Mouse (Mus musculus): ENCODE measurements around the gene Lipc. TPM values are rescaled to one million over a fixed set of nuclear protein-coding genes. Genes with fewer than 3 reads are reported as not detected.

Lipc gene
- polyA plus RNA-seq, 1 experiment from 2014 or later = not detected

DNA sequence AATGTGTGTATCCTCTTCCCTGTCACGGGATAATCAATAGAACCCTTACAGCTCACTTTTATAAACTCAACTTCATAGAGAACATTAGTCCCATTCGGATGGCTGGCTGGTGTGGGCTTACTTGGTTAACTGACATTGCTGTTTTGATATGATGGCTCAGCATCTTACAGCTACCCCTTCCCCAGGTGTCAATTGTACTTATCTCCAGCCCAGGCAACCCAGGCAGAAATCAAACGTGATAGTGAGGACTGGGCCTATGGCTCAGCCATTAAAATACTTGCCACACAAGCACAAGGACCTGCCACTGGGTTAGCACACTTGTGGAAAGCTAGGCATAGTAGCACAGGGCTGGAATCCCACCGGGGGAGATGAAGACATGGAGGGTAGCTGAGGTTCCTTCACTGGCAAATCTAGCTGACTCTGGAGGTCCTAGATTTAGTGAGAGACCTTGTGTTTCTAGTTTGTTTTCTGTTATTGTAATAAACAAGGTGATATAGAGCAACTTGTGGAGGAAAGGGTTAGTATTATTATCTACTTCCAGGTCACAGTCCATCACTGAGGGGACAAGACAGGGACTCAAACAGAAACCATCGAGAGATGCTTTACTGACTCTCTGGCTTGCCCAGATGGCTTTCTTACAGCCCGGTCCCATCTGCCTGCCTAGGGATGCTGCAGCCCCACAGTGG, 121.0 kb downstream of the Lipc start:
- no peaks in the 10 kb centered on the region for H3K4me1 ChIP-seq (replicated peaks)
- WGBS = 82% methylated on average over 6 of the region's 6 CpGs
- no peak overlapping the region for H3K4me2 ChIP-seq (replicated peaks)
- no peaks in the 10 kb centered on the region for H3K36me3 ChIP-seq
- no peak overlapping the region for H3K9ac ChIP-seq (replicated peaks)
- no peak overlapping the region for H3K4me3 ChIP-seq (replicated peaks)
- H3K27me3 ChIP-seq = no peaks in the 10 kb centered on the region
- H3K9me3 ChIP-seq = no peaks in the 10 kb centered on the region
- H3K27ac ChIP-seq = no peak overlapping the region
- ATAC-seq = no peak

DNA sequence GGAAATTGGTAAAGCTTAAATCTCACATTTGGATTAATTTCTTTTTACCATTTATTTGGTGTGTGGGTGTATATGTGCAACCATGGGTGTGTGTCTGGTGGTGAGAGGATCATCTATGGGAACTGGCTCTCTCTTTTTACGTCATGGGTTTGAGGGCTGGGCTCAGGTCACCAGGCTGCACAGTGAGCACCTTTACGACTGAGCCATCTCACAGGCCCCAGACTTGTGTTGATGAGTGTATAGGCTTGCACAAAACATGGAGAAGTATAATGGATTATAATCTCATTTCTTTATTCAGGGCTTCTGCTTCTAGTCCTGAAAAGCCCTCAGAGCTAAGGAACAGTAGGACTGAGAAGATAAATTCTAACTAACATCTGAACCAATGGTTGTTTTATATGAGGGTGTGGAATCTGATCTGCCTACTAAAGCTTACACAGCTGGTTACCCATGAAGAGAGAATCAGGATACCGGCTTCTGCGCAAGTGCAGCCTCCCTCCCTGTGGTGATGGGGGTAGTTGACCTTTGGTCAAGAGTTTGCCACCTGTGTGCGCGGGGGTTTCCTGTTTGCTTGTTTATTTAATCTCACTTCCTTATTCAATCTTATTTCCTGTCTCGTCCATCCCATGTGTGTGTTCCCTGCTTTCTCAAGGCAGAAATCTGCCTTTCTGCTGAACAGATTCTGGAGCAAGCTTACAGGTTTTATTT, 122.1 kb downstream of the Lipc start:
- Histone ChIP-seq H3K4me2 (replicated peaks) (no peak overlapping the region), H3K36me3 (no peaks in the 10 kb centered on the region), H3K27me3 (no peaks in the 10 kb centered on the region), H3K4me1 (replicated peaks) (no peaks in the 10 kb centered on the region), H3K4me3 (replicated peaks) (no peak overlapping the region), H3K9ac (replicated peaks) (no peak overlapping the region), H3K27ac (no peak overlapping the region), H3K9me3 (no peaks in the 10 kb centered on the region)
- ATAC-seq = no peak
- 83% methylated on average over 7 of the region's 7 CpGs for WGBS

DNA sequence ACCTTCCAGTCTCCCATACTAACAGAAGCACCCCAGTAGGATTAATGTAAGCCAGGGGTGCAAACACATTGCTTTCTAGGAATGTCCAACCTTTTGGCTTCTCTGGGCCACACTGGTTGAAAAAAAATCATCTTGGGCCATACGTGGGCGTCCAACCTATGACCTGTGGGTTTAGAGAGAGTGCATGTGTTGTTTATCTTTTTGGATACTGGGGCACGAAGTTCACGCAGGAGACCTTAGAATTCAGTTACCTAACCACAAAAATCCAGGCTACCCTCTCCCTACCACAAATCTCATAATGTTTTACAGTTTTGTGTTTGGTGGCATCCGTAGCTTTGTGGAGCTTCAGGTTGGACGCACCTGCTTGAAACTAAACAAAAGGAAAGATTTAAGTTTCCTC, 124.1 kb downstream of the Lipc start:
- Histone ChIP-seq H3K27ac (no peak overlapping the region), H3K4me2 (replicated peaks) (no peak overlapping the region), H3K36me3 (no peaks in the 10 kb centered on the region), H3K9ac (replicated peaks) (no peak overlapping the region), H3K4me1 (replicated peaks) (no peaks in the 10 kb centered on the region), H3K27me3 (no peaks in the 10 kb centered on the region), H3K9me3 (no peaks in the 10 kb centered on the region), H3K4me3 (replicated peaks) (no peak overlapping the region)
- ATAC-seq = no peak
- 93% methylated on average over 6 of the region's 6 CpGs for WGBS

DNA sequence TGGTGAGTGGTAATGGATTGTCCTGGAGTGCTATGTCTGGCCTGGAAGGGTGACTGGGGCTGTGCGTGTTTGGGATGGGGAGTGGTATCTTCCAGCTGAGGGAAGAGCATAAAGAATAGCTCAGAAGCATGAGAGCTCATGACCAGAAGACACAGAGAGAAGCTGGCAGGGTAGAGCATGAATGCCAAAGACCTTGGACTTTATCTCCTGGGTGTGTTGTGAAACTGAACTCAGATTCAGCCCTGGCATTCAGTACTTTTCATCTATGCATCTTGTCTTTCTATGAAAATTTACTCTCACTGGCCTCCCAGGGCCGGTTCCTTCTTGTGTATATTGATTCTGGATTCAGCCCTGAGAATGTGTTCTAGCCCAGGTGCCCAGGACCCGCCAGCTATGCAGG, 127.9 kb downstream of the Lipc start:
- Histone ChIP-seq H3K4me1 (replicated peaks) (no peaks in the 10 kb centered on the region), H3K36me3 (no peaks in the 10 kb centered on the region), H3K9ac (replicated peaks) (no peak overlapping the region), H3K4me2 (replicated peaks) (no peak overlapping the region), H3K9me3 (no peaks in the 10 kb centered on the region), H3K27ac (no peak overlapping the region), H3K27me3 (no peaks in the 10 kb centered on the region), H3K4me3 (replicated peaks) (no peak overlapping the region)
- WGBS = 82% methylated on average over 3 of the region's 3 CpGs
- ATAC-seq = no peak

DNA sequence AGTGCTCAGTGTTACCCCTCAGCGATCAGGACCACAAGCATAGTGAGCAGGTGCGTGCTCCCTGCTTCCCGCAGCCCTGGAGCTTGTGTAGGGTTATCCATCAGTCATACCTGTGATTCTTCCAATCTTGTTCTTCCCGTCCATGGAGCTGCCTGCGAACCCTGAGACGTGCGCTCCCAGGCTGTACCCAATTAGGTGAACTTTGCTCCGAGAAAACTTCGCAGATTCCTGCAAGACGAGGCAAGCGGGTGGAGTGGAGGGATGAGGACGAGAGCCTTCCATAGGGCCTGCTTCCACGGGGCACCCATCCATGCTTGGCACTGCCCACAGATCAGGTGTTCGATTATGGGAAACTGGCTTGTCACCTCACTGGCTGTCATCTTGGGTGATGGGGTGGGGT, 133.3 kb downstream of the Lipc start:
- Histone ChIP-seq H3K36me3 (no peaks in the 10 kb centered on the region), H3K27me3 (no peaks in the 10 kb centered on the region), H3K4me3 (replicated peaks) (no peak overlapping the region), H3K9me3 (no peaks in the 10 kb centered on the region), H3K4me2 (replicated peaks) (no peak overlapping the region), H3K4me1 (replicated peaks) (peaks cover 15% of the 10 kb centered on the region; the same call in 1 of the 2 replicates), H3K27ac (no peak overlapping the region), H3K9ac (replicated peaks) (no peak overlapping the region)
- 87% methylated on average over 14 of the region's 14 CpGs for WGBS
- no peak for ATAC-seq

DNA sequence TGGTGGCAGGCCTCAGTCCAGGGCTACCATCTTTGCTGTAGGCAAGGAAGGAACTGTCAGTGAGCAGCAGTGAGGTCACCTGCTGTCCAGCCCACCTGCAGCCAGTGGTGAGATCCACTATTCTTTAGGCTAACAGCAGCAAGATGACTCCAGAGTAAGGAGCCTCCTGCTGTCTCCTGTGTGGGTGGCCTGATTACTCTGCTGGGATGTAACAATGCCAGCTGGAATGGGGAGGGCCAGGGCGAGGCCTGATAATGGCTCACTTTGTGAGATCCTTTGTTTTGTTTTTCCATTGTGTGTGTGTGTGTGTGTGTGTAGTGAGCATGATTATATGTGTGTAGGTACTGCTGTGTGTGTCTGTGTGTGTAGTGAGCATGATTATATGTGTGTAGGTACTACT, 134.6 kb downstream of the Lipc start:
- no peak overlapping the region for H3K4me3 ChIP-seq (replicated peaks)
- no peak overlapping the region for H3K4me2 ChIP-seq (replicated peaks)
- WGBS = 24% methylated on average over 1 of the region's 1 CpGs
- no peaks in the 10 kb centered on the region for H3K36me3 ChIP-seq
- no peaks in the 10 kb centered on the region for H3K9me3 ChIP-seq
- H3K9ac ChIP-seq (replicated peaks) = no peak overlapping the region
- H3K27me3 ChIP-seq = no peaks in the 10 kb centered on the region
- ATAC-seq = peak; percentile 50; the same call in 1 of the 2 replicates
- H3K27ac ChIP-seq = no peak overlapping the region
- H3K4me1 ChIP-seq (replicated peaks) = peaks cover 15% of the 10 kb centered on the region; the same call in 1 of the 2 replicates

DNA sequence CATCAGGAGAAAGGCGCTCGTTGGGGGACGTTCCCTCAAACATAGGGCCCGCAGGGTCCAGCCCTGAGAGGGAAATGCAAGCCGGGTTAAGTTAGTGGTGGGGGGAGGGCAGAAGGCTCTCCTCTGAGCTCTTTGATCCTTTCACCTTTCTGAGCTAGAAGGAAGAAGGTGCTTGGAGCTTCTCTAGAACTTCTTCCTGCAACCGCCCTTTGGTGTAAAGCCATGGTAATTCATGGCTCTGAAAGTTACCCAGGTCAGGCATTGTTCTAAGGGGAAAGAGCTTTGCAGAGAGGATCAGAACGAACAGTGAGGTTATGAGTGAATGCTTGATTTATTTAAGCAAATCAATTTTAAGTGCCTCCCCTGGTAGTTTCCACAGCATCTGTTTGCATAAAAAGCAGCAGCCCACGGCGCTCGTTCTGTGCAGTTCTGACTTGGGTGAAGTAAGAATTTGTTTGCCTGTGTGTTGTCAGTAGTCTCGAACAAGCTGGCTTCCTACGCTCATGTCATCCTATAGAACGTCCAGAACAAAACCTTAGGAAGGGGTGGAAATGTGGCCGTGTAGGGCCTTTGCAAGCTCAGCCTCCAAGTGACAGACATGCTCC, 135.2 kb downstream of the Lipc start:
- Histone ChIP-seq H3K27me3 (no peaks in the 10 kb centered on the region), H3K36me3 (no peaks in the 10 kb centered on the region), H3K9me3 (no peaks in the 10 kb centered on the region), H3K9ac (replicated peaks) (no peak overlapping the region), H3K27ac (no peak overlapping the region), H3K4me1 (replicated peaks) (peaks cover 15% of the 10 kb centered on the region; the same call in 1 of the 2 replicates), H3K4me3 (replicated peaks) (no peak overlapping the region), H3K4me2 (replicated peaks) (no peak overlapping the region)
- WGBS = 62% methylated on average over 14 of the region's 14 CpGs
- no peak for ATAC-seq

DNA sequence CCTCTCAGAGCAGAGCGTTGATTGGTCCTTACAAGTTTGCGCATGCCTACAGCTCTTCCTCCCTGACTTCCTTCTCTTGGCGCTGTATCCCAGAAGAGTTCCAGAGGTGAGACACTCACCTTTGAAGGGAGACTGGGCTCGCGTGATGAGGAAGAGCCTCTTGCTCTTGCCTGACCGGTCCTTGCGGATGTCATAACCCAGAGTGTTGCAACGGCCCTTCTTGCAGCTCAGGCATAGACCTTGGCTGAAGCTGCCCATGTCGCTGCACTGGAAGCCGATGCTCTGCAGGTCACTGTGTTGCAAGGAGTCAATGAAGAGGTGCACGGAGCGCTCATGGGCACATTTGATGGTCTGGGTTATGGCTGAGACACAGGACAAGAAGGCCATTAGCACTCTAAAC, 139.5 kb downstream of the Lipc start:
- Histone ChIP-seq H3K4me1 (replicated peaks) (peaks cover 23% of the 10 kb centered on the region; the same call in 1 of the 2 replicates), H3K27me3 (no peaks in the 10 kb centered on the region), H3K4me2 (replicated peaks) (no peak overlapping the region), H3K4me3 (replicated peaks) (no peak overlapping the region), H3K9me3 (no peaks in the 10 kb centered on the region), H3K27ac (no peak overlapping the region), H3K36me3 (no peaks in the 10 kb centered on the region), H3K9ac (replicated peaks) (no peak overlapping the region)
- WGBS = 95% methylated on average over 12 of the region's 12 CpGs
- no peak for ATAC-seq

DNA sequence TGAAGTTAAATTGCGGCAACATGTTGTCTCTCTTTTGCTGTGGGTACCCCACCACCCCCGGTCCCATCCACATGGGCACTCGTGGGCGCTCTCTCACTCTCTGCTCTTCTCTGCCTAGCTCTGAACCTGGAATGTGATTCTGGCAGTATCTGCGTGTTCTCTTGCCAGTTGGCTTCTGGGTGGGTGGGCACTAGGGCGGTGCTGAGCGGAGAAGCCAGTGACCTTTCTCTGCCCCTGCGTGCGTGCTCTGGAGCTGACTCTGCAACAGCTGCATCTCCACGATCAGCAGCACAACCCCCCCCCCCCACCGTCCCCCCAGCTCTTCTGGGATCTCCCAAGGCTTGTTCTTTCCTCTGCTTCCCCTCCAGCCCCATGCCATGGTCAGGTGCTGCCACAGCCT, 144.3 kb downstream of the Lipc start:
- Histone ChIP-seq H3K4me3 (replicated peaks) (no peak overlapping the region), H3K27me3 (no peaks in the 10 kb centered on the region), H3K4me1 (replicated peaks) (peaks cover 8% of the 10 kb centered on the region; the same call in 1 of the 2 replicates), H3K27ac (no peak overlapping the region), H3K9me3 (no peaks in the 10 kb centered on the region), H3K36me3 (no peaks in the 10 kb centered on the region), H3K4me2 (replicated peaks) (no peak overlapping the region), H3K9ac (replicated peaks) (no peak overlapping the region)
- 74% methylated on average over 11 of the region's 11 CpGs for WGBS
- no peak for ATAC-seq

DNA sequence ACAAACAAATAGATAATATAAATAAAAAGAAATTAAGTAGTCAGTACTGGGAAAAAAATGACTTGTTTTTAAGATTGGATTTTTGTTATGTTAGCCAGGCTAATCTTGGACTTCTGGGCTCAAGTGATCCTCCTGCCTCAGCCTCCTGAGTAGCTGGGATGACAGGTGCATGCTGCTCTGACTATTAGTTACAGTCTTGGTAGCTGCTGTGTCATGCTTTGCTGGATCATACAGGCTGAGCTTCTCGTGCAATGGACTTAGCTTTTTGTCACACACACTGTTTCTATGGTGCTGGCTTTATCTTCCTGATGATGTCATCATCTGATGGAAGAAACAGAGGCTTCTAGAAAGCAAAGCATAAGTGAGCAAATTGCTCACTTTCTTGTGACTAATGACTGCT, 146.0 kb downstream of the Lipc start:
- H3K9me3 ChIP-seq = no peaks in the 10 kb centered on the region
- 57% methylated on average over 1 of the region's 1 CpGs for WGBS
- peaks cover 9% of the 10 kb centered on the region for H3K4me1 ChIP-seq (replicated peaks)
- no peak overlapping the region for H3K4me3 ChIP-seq (replicated peaks)
- H3K27me3 ChIP-seq = no peaks in the 10 kb centered on the region
- no peaks in the 10 kb centered on the region for H3K36me3 ChIP-seq
- H3K27ac ChIP-seq = no peak overlapping the region
- no peak overlapping the region for H3K4me2 ChIP-seq (replicated peaks)
- no peak for ATAC-seq
- H3K9ac ChIP-seq (replicated peaks) = no peak overlapping the region

DNA sequence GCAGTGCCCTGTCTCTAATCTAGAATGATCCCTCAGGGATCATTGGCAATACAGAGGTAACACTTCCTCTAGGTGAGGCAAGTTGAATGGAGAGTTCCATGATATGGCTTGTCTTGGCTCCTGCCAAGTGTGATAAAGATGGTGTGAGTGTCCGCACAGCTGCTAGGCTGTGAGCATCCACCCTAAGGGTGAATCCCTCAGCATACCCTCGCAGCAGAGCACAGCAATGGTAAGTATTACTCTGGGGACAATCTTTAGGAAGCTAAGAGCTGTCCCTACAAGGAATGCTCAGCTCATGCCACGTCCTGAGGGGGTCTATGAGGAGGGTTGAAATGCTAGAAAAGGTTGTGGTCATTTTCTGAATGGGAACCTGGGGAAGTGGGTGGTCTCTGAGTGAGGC, 149.2 kb downstream of the Lipc start:
- H3K4me2 ChIP-seq (replicated peaks) = no peak overlapping the region
- 82% methylated on average over 3 of the region's 3 CpGs for WGBS
- no peak overlapping the region for H3K27ac ChIP-seq
- no peaks in the 10 kb centered on the region for H3K9me3 ChIP-seq
- H3K27me3 ChIP-seq = no peaks in the 10 kb centered on the region
- no peak overlapping the region for H3K4me3 ChIP-seq (replicated peaks)
- no peak for ATAC-seq
- H3K4me1 ChIP-seq (replicated peaks) = peaks cover 7% of the 10 kb centered on the region
- no peaks in the 10 kb centered on the region for H3K36me3 ChIP-seq
- no peak overlapping the region for H3K9ac ChIP-seq (replicated peaks)

DNA sequence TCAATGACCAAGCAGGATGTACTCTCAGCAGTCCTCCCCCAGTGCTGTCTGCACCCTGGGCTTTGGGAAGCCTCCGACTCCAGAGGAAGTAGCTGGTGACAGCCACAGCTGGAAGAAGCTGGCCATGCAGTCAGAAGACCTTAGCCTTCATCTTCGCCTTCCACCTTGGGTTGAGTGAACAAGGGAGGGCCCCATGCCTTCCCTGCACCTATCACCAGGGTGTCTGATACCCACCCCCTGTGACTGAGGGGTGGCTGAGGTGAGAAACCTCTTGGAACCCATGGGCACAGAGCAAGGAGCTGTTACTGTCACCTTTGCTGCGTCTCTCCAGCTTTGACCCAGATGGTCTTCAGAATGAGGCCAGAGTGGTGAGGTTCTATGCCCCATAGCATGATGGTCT, 150.3 kb downstream of the Lipc start:
- no peak overlapping the region for H3K27ac ChIP-seq
- ATAC-seq = no peak
- no peaks in the 10 kb centered on the region for H3K27me3 ChIP-seq
- H3K4me2 ChIP-seq (replicated peaks) = no peak overlapping the region
- peaks cover 7% of the 10 kb centered on the region for H3K4me1 ChIP-seq (replicated peaks)
- no peak overlapping the region for H3K9ac ChIP-seq (replicated peaks)
- H3K9me3 ChIP-seq = no peaks in the 10 kb centered on the region
- H3K36me3 ChIP-seq = no peaks in the 10 kb centered on the region
- no peak overlapping the region for H3K4me3 ChIP-seq (replicated peaks)
- WGBS = 99% methylated on average over 3 of the region's 3 CpGs

Measured in midbrain, embryonic 13.5 days (tissue).